Comparison of ENCODE assay signal across 15 mouse cellular contexts in the genomic region with DNA sequence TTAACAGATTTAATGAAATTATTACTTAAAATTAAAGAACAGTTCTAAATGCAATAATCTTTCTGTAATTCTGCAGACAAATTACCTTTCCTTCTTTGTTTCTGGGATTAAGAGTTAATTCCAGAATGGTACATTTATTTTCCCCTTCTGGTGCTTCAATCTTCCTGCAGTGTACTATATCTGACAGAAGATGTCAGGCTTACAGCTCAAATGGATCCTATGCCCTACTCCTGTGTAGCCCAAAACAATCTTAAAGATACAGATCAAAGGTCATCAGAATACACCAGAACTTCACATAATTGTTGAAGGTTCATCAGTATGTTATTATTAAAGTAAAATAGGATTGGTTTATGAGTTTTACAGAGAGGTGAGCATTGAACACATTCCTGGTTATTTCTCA.
DNase-seq lines count a peak whose midpoint lies in the region; ATAC-seq and TF ChIP-seq lines count a peak whose summit lies in the region.
"Had no signal": no experiment of that assay in that cellular context is flagged by ENCODE, and none has a peak within 500 bp of the region (broad histone marks: within the 10 kb centered on the region; RNA-seq: fewer than 3 reads in every experiment).

No protein-coding gene starts in this region.

- H3K9me3 ChIP-seq in midbrain, postnatal 0 days (ENCODE audit: low read length), result no peaks in the 10 kb centered on the region
- no peaks in the 10 kb centered on the region for H3K9me3 ChIP-seq in limb, embryonic 10.5 days (replicated peaks)

- peak; percentile 77; the same call in 1 of the 2 replicates for ATAC-seq in frontal cortex, adult (ENCODE audit: low TSS enrichment)
- 0 out of 2 replicates have a peak, but pooled peaks have one; percentile 76 for ATAC-seq in midbrain, postnatal 0 days (ENCODE audit: low FRiP score)

- DNase-seq in frontal cortex, postnatal 25 days (ENCODE audit: low spot score in 2 of 2), result no peak
- no peak for DNase-seq in left cerebral cortex, adult 2 months (ENCODE audit: extremely low spot score in 1 of 2, low spot score in 2 of 2)
- DNase-seq in left cerebral cortex, postnatal 36 days (ENCODE audit: low spot score in 2 of 2), result no peak
- DNase-seq in brain, embryonic 14.5 days (ENCODE audit: low read depth), result peak; percentile 52
- peak; percentile 43 for DNase-seq in midbrain, postnatal 0 days (ENCODE audit: low spot score)
- DNase-seq in gastrocnemius, postnatal 4 days (ENCODE audit: low spot score in 2 of 2), result no peak
- no peak for DNase-seq in limb, embryonic 10.5 days (ENCODE audit: low spot score)
- DNase-seq: adrenal gland, adult 8-10 months; embryo, embryonic 11 days; heart, adult 18-20 months; heart, postnatal 36 days; lung, postnatal 14 days had no signal

- no peak overlapping the region for H3K4me3 ChIP-seq in left cerebral cortex, adult 2 months
- no peak overlapping the region for H3K4me3 ChIP-seq in midbrain, postnatal 0 days (ENCODE audit: low read depth, low read length)
- H3K4me3 ChIP-seq in limb, embryonic 10.5 days, result no peak overlapping the region
- H3K4me3 ChIP-seq: myocyte had no signal

- intact Hi-C loops in left cerebral cortex, adult 2 months (cut with DNase I), result loop anchor here (1.0 kb wide), 1 partner anchor 374 kb away; no protein-coding TSS in a partner anchor
- intact Hi-C loops in left cerebral cortex, postnatal 36 days (cut with DNase I), result no loop called here

- TF ChIP-seq POLR2A in brain, embryonic 14.5 days (IDR thresholded peaks at IDR 0.05; ENCODE audit: borderline replicate concordance, extremely low read depth, insufficient read depth, insufficient read length, poor library complexity, severe bottlenecking), result no peak

- H3K4me1 ChIP-seq in midbrain, postnatal 0 days (ENCODE audit: insufficient read depth, low read length), result no peaks in the 10 kb centered on the region
- no peaks in the 10 kb centered on the region for H3K4me1 ChIP-seq in limb, embryonic 10.5 days

- H3K27me3 ChIP-seq in midbrain, postnatal 0 days (ENCODE audit: insufficient read depth, low read length), result no peaks in the 10 kb centered on the region
- no peaks in the 10 kb centered on the region for H3K27me3 ChIP-seq in limb, embryonic 10.5 days (ENCODE audit: low read depth, poor library complexity, severe bottlenecking)

- H3K27ac ChIP-seq in left cerebral cortex, adult 2 months, result no peak overlapping the region
- H3K27ac ChIP-seq in midbrain, postnatal 0 days (ENCODE audit: low read depth, low read length), result no peak overlapping the region
- no peak overlapping the region for H3K27ac ChIP-seq in limb, embryonic 10.5 days

- H3K36me3 ChIP-seq in midbrain, postnatal 0 days (ENCODE audit: insufficient read depth, low read length), result no peaks in the 10 kb centered on the region
- H3K36me3 ChIP-seq in limb, embryonic 10.5 days, result no peaks in the 10 kb centered on the region

- H3K4me2 ChIP-seq in midbrain, postnatal 0 days (ENCODE audit: low read depth, low read length, poor library complexity, severe bottlenecking), result no peak overlapping the region
- H3K4me2 ChIP-seq: liver, embryonic 11.5 days had no signal

- H3K9ac ChIP-seq in midbrain, postnatal 0 days (replicated peaks; ENCODE audit: low read length, poor library complexity, severe bottlenecking), result no peak overlapping the region

- TF ChIP-seq CTCF in left cerebral cortex, adult 2 months (IDR thresholded peaks at IDR 0.05), result peak; percentile 65
- TF ChIP-seq CTCF in brain, embryonic 14.5 days (IDR thresholded peaks at IDR 0.05; ENCODE audit: borderline replicate concordance, extremely low read depth, insufficient read depth, insufficient read length), result peak; percentile 14; the same call in 1 of the 2 replicates
- peak; percentile 82 for TF ChIP-seq CTCF in midbrain, postnatal 0 days (IDR thresholded peaks at IDR 0.05)

Comparison
In these comparisons a context has a peak if more than half of its experiments do, and no peak if none do; other contexts are left out.
1. DNase-seq: peak in brain, embryonic 14.5 days (single experiment) and midbrain, postnatal 0 days (single experiment); none in frontal cortex, postnatal 25 days (0 of 2), left cerebral cortex, adult 2 months (0 of 2), left cerebral cortex, postnatal 36 days (0 of 2), gastrocnemius, postnatal 4 days (0 of 2) and limb, embryonic 10.5 days (single experiment).
2. CTCF ChIP-seq: peak in every context shown above with its lines; median percentile 82 in midbrain, postnatal 0 days; 65 in left cerebral cortex, adult 2 months; 14 in brain, embryonic 14.5 days.